Mouse (Mus musculus): ENCODE results near the gene Il17d.

Il17d gene

DNA sequence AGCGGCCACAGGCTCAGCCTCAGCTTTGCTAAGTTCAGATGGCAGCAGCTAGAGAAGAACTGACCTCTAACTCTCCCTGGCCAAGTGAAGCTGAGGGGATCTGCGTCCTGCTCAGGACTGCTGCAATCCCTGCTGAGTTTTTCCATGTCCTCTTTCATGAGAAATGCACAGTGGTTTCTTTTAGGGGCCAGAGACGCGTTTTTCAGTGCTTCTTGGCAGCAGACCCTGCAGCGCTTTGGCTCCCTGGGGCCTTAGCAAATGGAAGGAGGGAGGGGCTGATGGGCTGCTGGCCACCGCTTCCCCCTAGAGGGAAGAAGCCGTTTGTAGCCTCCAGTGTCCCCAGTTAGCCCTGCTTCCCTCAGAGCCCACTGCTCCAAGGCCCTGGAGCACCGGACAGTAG lies 10.4 kb downstream of the Il17d start:
- DNase-seq (ENCODE audit: extremely low read depth, insufficient read length, low spot score): no peak

DNA sequence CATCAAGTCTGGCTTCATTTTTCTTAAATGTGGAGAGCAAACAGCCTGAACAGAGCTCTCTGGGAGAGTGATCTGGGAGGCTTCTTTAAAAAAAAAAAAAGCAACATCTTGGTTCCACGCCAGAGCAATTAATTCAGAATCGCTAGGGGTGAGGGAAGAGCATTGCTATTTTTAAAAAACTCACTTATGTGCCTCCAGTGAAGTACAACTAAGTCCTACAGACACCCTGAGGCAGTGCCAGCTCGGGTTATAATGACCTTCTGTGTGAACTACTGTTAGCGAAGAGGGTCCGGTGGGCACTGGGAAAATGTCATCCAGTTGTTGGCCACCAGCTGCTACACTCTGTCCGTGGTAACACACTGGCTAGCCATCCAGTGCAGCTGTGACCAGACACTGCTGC lies 11.1 kb downstream of the Il17d start:
- no peak for DNase-seq (ENCODE audit: extremely low read depth, insufficient read length, low spot score)

DNA sequence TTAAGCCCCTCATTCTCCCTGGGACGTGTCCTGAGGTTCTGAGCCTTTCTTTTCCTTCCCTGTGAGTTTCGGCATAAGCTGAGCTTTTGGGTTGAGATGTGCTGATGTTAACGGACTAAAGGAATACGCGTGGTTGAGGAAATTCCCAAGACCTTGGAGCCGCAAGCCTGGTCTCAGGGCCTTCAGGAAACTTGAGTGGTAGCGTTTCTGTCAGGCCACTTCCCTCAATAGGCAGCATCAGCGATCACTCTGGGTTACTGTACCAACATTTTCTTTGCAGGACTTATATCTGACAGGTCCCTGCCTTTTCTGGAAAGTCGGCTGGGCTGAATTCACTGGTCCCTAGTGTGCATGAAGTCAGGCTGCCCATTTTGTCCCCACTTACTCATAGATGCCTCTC lies 12.2 kb downstream of the Il17d start:
- no peak for DNase-seq (ENCODE audit: extremely low read depth, insufficient read length, low spot score)

DNA sequence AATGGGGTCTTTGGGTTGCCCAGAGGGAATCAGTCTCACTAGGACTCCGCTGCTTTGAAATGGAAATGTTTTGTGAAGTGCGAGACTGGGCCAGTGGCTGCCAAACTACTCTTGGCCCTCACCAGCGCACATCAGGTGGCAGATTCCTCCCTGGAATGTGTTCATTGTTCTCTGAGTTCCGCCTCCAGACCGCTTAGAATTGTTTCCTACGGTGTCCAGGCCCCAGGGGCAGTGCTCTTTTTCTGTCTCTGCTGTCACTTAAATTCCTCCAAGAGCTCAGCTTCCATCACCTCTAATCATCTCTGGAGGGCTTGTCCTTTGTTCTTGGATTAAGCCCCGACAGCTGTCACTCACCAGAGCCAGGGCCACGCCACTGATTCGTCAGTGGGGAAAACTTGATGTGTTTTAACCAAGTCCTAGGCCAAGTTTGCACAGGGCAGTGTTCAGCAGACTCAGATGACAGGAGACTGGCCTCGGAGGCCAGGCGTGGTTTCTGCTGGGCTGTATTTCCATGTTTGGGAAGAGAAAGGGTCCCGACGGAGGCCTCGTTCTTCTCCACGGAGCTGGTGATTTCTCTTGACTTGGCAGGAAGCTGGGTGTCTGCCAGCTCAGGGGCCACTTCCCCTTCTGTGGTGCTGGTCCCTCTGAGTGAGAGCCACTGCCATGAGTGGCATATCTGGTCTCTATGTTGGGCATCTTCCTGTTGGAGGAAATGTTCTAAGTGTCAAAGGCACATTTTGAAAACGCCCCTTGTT lies 12.9 kb downstream of the Il17d start:
- no peak for DNase-seq (ENCODE audit: extremely low read depth, insufficient read length, low spot score)

DNA sequence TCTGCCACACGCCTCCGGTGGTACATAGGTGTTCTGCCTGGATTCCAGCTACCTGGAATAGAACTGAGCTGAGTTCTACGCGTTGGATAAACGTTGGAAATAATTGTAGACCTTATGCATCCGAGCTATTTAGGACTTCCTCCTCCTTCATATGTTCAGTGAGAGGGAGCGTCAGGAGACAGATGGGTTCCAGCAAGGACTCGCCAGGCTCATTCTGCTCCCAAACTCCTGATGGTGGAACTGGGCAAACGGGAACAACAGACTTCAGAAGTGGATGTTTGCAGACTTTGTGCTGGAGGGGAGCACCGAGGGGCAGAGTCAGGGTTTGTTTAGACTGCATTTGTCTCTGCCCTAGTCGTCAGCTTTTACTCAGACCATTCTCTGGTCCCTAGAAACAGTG lies 16.1 kb downstream of the Il17d start:
- no peak for DNase-seq (ENCODE audit: extremely low read depth, insufficient read length, low spot score)

DNA sequence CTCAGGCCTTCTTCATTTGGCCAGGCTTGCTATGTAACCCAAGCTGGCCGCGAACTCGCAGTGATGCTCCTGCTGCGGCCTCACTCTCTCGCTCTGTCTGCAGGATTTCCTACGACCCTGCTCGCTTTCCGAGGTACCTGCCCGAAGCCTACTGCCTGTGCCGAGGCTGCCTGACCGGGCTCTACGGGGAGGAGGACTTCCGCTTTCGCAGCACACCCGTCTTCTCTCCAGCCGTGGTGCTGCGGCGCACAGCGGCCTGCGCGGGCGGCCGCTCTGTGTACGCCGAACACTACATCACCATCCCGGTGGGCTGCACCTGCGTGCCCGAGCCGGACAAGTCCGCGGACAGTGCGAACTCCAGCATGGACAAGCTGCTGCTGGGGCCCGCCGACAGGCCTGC lies 17.7 kb downstream of the Il17d start:
- DNase-seq (ENCODE audit: extremely low read depth, insufficient read length, low spot score): no peak

DNA sequence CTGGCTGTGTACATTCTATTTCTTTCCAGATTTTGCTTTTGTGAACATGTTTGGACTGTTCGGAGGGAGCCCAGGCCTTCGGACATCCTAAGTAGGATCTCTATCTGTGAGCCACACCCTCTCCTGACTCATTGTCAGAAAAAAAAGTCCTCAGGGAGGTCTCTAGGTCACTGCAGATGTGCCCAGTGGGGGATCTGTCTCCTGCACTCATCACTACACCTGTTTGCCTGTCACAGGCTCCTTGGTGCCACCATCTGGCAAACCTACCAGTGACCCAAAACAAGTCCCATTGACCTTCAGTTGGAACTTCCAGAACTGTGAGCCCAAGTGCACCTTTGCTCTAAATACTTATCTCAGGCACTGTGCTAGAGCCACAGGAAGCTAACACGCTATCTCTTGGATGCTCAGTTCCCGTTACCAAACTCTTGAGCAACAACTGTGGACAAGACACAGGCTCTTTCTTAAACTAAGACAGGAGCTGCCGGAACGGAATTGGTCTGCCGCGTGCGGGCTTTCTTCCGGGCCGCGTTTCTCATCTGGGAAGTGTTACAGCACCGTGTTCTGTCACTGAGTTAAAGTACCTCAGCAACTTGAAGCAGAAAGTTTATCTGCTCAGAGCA lies 19.0 kb downstream of the Il17d start:
- DNase-seq (ENCODE audit: extremely low read depth, insufficient read length, low spot score): no peak

DNA sequence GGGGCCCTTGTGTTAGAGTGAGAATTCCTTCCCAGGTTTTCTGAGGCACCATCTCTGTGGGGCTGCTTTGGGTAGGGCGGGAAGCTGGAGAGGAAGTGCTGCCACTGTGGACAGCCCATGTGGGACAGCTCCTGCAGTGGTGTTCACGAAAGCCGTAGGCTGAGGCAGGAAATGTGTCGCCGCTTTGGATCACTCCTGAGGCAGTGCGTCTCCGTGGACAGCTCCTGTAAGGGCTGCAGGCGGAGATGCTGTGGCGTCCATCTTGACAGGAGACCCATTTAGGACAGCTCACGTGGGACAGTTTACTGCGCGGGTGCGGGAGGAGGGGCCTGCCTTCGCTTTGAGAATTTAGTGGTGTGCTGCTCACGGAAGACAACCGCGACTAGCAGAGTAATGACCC lies 20.9 kb downstream of the Il17d start:
- no peak for DNase-seq (ENCODE audit: extremely low read depth, insufficient read length, low spot score)

DNA sequence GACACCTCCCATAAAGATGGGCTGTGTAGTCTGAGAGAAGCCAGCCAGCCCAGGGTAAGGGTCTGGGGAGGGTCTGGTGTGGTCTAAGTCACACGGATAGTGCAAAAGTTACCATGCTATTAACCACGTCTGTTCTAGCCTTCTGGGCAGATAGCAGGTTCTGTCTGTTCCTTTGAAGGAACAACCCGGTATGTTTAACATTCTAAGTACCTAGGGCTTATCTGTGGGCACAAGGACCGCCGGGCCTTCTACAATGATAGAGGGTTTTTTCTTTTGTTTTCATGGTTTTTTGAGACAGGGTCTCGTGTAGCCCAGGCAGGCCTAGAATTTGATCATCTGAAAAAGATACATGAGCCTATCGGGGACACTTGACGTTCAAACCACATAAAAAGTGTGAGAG lies 21.6 kb downstream of the Il17d start:
- no peak for DNase-seq (ENCODE audit: extremely low read depth, insufficient read length, low spot score)

DNA sequence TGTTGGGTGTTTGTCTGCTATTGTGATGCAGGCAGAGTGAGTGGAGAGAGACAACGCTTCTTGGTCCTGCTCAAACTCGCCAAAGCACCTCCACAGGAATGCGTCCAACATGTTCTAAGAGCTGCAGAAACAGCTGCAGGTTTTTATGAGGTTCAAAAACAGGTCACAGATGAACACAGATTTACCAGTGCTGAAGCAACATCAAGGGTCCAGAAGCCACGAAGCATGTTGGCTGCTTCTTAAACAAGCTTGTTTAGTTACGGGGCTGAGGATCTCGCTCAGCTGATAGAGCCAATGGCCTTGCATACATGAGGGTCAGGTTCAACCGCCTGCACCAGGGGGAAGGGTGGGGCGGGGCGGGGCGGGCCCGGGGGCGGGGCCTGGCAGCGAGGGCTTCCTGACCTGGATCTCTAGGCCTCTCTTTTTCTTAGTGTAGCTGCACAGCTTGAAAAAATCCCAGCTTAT lies 22.0 kb downstream of the Il17d start:
- no peak for DNase-seq (ENCODE audit: extremely low read depth, insufficient read length, low spot score)

DNA sequence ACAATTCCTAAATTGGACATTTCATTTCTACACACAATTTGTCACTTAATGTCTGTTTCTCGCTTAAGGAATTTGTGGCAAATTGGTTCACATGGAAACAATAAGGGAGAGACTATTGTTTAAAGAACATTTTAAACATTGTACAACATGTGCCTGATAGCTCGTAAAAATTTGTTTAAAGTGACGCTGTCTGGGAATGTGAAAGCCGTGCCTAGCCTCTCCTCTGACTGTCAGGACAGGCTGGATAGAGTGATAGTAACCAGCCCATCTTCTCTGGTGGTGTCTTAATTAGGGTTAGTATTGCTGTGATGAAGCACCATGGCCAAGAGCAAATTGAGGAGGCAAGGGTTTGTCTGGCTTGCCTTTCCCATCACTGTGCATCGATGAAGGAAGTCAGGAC lies 22.5 kb downstream of the Il17d start:
- DNase-seq (ENCODE audit: extremely low read depth, insufficient read length, low spot score): no peak

DNA sequence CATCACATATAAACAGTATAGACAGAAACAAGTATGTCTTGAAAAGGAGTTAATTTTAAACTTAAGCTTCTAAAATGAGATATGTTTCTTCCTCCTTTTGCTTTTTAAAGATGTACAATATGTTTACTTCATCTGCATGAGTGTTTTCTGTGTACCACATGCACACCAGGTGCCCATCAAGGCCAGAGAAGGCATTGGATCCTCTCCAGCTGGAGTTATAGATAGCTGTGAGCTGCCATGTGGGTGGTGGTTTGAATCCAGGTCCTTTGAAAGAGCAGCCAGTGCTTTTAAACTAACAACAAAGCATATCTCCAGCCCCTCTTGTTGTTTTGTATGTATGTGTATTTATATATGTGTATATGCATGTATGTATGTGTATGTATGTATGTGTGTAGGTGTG lies 28.4 kb downstream of the Il17d start:
- no peak for DNase-seq (ENCODE audit: extremely low read depth, insufficient read length, low spot score)

DNA sequence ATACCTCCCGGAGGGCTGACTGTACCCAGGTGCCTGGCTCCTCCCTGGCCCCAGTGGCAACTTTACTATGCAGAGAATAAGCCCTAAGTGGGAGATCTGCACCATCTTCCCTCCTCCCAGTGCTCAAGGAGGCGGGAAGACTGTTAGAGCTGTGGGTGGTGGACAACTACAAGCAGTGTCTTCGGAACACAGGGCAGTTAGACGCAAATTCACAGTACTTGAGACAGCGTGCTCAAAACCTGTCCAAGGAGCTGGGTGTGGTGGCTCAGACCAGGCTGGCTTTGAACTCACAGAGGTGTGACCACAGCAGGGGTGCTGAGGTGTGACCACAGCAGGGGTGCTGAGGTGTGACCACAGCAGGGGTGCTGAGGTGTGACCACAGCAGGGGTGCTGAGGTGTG lies 29.9 kb downstream of the Il17d start:
- DNase-seq (ENCODE audit: extremely low read depth, insufficient read length, low spot score): no peak

DNA sequence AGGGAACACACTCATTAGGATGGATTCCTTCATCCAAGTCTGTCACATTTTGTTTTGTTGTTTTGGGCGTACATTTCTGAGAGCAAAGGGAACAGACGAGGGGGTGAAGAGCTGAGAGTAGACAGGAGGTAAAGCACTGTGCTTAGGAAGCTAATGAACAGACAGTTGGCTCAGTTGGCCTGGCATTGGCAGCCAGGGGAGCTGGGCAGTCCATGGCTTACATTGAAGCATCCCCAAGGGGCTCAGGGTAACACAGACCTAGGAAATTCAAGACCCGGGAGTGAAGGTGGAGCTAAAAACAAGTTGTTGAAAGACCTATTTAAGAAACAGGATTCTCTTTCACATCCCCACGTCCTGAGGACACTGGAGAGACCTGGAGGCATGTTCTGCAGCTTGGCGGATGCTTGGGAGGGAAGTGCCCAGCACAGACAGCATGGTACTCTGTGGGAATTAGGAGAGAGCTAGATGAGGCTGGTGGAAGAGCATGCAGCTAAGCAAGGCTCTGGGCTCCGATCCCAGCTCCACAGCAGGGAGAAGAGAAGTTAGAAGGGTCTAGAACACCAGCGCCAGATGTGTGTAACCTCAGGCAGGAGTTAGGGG lies 31.0 kb downstream of the Il17d start:
- DNase-seq (ENCODE audit: extremely low read depth, insufficient read length, low spot score): no peak

DNA sequence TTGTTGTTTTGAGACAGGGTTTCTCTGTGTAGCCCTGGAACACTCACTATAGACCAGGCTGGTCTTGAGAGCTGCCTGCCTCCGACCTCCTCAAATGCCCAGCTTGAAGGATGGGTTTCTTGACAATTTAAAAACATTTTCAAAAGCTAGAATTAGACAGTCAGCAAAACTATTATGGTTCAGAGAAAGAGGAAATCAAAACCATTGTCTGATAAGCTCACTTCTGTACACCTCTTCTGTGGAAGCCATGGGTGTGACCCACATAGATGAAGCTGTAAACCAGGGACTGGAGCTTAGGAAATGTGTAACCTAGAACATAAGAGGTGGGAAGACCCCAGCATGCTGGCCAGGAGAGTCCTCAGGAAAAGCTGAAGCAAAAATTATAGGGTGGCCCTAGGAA lies 32.3 kb downstream of the Il17d start:
- no peak for DNase-seq (ENCODE audit: extremely low read depth, insufficient read length, low spot score)

DNA sequence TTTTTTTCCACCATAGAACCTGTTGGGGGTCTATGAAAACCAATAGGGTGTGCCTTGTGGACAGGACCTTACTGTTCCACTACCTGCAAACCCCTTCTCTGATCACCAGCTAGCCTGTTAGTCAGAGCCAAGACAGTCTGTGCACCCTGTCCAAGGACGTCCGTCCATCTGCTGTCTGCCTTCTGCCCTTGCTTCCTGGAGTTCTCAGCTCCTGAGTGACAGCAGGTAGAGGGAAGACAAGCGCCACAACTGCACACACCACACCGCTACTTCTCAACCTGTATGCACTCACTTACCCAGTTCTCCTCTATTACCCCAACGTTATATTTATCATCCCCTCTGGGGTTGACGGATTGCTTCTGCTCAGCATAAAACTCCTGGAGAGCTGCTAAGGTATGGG lies 41.0 kb downstream of the Il17d start:
- no peak for DNase-seq (ENCODE audit: extremely low read depth, insufficient read length, low spot score)

DNA sequence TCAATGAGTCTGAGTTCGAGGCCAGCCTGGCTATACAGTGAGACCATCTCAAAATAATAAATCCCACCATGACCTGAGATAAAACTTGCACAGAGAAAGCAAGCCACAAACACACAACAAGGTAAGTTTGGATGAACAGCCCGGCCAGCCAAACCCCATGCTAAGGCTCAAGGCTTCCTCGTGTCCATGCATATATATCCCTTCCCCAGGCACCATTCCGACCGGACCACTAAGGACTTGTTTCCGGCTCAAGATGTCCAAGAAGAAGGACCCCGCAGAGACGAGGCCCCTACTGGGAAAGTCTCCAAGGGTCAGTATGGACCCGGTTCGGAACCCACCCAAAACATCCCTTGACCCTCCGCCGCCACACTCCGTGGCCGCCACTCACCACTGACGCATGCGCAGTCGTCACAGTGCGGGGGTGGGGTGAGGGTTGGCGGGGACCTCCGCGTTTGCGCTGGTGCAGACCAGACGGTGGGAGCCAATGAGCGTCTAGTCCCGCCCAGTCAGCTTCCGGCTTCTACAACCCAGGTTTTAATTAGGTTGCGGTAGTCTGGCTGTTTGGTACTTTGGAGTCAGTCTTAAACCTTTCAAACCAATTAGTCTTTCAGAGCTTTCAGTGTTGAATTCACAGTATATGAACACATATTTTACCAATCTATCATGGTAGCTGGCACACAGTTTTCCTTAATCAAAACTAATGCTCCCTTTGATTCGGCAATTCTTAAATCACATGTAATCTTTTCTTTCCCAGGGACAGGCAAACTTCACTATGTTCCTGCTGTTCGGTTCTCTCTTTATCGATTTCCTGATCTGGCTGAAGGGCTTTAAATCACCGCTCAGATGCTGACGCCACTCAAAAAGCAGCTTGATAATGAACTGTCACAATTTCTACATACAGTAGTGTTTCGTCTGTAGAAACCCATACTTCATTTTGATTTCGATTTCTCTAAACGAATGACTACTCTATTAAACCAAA lies 46.9 kb downstream of the Il17d start, which contains the start of gene Eef1akmt1:
Gene Eef1akmt1, minus strand, starts transcription at position 458 of the 979 bp plus-strand sequence.
- peak; percentile 91 for DNase-seq (ENCODE audit: extremely low read depth, insufficient read length, low spot score)

DNA sequence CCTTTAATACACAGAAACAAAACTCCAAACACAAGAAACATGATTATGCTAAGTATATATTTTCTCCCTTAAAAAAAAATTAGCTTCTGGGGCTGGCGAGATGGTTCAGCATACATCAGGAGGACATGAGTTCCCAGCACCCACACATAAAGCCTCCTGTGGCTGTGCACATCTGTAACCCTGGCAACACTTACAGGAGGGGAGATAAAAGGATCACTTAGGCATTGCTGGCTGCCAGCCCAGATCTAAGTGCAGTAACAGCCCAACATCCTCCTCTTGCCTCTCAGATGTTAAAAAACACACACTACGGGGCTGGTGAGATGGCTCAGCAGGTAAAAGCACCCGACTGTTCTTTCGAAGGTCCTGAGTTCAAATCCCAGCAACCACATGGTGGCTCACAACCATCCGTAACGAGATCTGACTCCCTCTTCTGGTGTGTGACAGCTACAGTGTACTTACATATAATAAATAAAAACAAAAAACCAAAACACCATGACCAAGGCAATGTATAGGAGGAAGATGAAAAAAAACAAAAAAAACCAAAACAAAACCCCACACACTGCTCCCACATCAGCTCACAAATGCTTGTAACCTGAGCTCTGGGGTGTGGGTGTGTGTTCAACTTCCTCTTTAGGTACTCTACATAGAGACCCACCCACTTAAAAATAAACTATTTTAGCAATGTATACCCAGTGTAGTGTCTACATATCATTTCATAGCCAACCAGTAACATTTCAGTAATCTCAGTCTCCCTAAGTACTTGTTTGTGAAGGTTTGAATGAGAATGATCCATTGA lies 50.4 kb downstream of the Il17d start:
- no peak for DNase-seq (ENCODE audit: extremely low read depth, insufficient read length, low spot score)

DNA sequence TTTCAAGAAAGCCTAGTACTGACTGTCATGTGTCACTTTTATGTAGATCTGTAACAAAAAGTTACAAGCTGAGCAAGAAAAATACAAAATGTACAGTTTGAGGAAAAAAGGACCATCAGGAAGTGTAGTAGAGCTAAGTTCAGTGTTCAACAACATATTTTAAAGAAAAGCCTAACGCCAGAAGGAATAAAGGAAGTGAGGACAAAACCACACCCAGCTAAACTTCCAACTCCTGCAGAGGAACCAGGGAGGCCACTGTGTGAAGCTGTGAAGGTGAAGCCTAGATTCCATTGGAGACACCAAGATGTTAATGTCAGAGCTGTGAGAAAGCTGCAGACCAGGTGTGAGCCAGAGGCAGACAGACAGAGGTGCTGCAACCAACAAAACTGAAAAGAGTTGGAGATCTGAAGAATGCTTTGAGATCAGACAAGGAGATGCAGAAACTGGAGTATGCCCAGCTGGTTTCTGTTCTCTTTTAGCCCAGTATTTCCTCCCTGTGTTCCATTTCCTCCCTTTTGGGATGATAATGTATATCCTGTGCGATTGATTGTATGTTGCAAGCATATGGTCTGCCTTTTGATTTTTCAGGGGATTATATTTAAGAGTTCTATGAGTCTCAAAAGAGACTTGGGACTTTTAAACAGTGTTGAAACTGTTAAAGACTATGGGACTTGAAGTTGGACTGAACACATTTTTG lies 51.9 kb downstream of the Il17d start:
- no peak for DNase-seq (ENCODE audit: extremely low read depth, insufficient read length, low spot score)

DNA sequence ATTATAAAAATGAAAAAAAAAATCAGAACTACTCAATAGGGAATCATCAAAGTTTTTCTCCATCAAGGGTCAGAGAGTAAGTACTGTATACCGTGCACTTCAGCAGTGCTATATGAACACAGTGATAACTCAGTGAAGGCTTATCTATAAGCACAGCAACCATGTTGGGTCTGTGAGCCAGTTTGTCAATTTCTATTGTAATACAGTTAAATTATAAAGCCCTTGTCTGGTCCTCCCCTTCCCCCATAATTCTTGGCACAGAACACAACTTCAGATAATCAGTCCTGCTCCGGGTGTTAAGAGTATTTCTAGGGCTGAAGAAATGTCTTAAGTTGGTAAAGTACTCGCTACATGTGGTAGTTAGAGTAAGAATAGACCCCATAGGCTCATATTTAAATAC lies 67.3 kb downstream of the Il17d start:
- DNase-seq (ENCODE audit: extremely low read depth, insufficient read length, low spot score): no peak

Measured in 3134 (cell line).